Mouse (Mus musculus): Measurements from ENCODE around the gene Bbs1. TPM values are rescaled to one million over a fixed set of nuclear protein-coding genes. Genes with fewer than 3 reads are reported as not detected.
A peak's percentile ranks its signal among the peaks of the same experiment; 100 is the strongest.
"Not testable (repeated sequence)": the region's sequence is repeated elsewhere in the genome, so short reads cannot be mapped to it uniquely, and the experiment has no call there.

Gene Bbs1
- total RNA-seq, 2 experiments from 2014 or later, result 1.9 TPM; not detected in 1

DNA sequence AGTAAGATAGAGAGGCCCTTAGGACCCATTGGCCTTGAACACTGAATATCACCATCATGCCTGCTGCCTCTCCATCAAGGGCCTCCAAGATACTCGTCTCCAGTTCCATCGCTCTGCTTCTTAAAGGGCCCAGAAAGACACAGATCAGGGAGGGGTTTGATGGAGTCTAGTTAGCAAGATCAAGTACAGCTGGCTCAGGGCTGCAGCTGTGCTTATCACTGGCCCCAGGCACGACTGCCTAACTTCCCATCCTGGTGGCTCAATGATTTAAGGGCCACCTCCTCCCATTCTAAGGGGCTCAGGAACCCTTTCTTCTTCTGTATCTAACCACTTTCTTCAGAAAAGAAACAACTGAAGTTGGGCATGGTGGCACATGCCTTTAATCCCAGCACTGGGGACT lies 14.6 kb downstream of the Bbs1 start:
- no peak for ATAC-seq (replicated peaks; ENCODE audit: poor library complexity, severe bottlenecking)

DNA sequence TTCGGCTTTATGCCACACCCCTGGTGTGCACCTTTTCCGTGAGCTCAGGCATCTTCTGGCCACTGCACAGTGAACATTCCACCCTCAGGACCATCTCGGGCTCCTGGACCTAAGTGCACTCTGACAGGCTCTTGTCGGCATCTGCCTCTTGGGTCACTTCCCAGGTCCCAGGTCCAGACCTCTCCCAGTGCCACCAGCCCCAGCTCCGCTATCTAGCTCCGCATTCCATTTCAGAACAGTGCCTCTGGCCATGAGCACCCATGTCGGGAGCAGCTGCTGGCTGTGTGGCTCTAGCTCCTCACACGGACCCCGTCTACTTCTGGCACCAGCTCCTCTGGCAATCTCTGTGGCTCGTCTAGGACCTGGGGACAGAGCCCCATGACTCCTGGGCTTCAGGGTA lies 16.6 kb downstream of the Bbs1 start:
- no peak for ATAC-seq (replicated peaks; ENCODE audit: poor library complexity, severe bottlenecking)

DNA sequence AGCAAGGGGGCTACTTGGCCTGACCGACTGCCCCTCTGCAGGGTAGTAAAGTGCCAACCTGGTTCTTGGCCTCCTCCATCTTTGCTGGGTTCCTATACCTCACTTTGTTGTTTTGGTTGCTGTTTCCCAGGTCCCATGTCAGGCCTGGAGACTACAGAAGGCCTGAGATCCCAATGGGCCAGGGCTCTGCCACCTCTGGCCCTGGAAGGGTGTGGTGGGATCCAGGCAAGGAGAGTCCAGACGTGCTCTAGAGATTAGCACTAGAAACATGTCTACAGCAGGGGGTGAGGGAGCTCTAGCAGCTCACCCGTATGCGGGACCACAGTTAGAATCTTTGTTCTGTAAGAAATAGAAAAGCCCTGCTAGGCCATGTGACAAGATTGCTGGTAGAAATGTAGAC lies 22.5 kb downstream of the Bbs1 start:
- ATAC-seq (replicated peaks; ENCODE audit: poor library complexity, severe bottlenecking), result no peak

DNA sequence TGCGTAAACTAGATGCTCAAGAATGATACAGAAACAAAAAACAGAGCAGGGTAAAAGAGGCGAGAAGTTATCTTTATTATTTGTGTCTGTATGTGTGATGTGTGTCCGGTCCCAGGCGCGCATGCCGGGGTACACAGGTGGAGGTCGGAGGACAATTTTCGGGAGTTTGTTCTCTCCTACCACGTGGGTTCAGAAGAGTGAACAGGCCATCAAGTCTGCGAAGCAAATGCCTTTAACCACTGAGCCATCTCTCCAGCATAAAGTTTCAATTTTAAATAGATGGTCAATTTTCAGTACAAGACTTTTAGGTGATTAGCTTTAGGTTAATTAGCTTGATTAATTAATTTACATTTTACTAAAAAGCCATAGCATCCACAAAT lies 27.1 kb downstream of the Bbs1 start:
- no peak for ATAC-seq (replicated peaks; ENCODE audit: poor library complexity, severe bottlenecking)

DNA sequence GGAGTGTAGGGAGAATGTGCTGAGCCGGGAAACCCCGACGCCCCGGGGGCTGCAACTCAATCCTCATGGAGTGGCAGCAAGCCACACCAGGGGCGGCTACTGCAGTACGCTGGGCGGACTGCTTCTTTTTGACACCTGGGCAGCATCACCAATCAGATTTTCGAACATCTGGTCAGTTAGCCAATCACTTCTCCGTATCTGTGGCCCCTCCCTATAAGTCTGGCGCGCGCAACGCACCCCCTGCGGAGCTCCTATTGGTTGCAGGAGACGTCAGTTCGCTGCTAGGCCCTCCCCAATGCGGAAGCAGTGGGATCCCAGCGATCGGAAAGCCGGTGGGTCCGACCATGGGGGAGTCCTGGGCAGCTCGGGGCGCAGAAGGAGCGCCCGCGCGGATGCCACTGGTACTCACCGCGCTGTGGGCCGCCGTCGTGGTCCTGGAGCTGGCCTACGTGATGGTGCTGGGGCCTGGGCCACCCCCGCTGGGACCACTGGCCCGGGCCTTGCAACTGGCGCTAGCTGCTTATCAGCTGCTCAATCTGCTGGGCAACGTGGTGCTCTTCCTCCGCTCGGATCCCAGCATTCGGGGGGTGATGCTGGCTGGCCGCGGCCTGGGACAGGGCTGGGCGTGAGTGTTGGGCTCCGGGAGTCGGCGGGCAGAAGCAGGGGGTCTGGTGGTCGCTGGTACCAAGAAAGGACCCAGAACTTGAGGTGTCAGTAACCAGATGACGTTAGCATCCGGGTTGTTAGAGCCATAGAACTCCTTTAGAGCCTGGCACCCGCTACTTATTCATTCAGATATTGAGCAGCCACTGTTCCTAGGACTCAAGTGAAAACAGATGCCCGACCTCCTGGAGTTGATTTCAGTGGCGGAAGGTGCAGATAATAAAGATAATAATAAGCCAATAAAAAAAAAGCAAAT lies 27.8 kb downstream of the Bbs1 start, which contains the start of gene Zdhhc24:
TSS of gene Zdhhc24 (plus strand) at position 264 of the 919 bp plus-strand sequence.
- peak; percentile 97 for ATAC-seq (replicated peaks; ENCODE audit: poor library complexity, severe bottlenecking)

DNA sequence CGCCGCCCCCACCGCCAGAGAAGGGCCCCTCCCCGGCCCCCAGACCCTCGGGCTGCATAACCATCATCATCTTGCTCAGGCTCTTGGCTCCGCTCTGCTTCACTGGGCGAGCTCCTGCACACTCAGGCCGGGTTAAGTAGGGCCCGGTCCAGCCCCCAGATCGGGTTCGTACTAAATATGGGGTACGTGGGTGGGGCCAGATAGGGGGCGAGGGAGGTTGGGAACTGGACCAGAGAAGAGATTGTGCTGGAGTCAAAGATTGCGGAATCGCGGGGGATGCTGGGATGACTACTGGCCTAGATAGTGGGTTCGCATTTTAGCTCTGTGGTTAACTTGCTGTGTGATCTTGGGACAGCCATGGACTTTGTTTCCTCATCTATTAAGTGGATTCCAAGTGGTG lies 28.6 kb downstream of the Bbs1 start, which contains the start of gene Actn3:
TSS of gene Actn3 (minus strand) at position 125 of the 400 bp plus-strand sequence.
- ATAC-seq (replicated peaks; ENCODE audit: poor library complexity, severe bottlenecking), result peak; percentile 15; the same call in 1 of the 2 replicates

DNA sequence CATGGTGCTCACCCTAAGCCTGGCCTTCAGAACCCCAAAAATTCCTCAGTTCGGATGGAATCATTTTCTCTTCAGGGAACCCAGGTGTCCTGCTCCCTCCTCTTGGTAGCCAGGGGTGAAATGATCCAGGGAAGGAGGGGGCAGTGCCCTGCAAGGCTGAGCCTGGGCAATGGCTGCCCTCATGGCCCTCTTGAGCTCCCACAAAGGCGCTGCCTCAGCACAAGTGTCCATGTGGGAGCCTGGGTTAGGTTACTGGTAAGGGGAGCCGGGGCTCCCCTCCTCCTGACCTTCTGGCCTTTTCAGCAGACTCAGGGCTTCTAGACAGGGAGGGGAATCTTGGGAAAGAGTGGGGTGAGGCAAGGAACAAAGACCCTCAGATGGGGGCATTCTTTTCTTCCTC lies 29.7 kb downstream of the Bbs1 start:
- no peak for ATAC-seq (replicated peaks; ENCODE audit: poor library complexity, severe bottlenecking)

DNA sequence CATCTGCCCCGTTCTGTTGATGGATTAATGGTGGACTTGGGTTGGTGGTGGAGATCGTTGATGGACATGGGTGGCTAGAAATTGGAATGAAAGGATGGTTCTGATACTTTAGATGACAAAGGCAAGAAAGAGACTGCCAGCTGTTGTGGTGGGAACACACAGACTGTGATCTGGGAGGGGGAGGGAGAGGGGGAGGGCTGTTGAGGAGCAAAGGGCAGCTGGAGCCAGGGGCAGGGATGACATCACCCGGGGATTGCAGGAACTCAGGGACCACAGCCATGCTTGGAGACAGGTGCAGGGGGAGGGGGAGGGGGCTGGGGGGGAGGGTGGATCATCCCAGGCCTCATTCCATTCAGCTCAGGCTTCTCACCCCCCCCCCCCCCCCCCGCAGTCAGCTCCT lies 30.2 kb downstream of the Bbs1 start:
- ATAC-seq (replicated peaks; ENCODE audit: poor library complexity, severe bottlenecking), result no peak

DNA sequence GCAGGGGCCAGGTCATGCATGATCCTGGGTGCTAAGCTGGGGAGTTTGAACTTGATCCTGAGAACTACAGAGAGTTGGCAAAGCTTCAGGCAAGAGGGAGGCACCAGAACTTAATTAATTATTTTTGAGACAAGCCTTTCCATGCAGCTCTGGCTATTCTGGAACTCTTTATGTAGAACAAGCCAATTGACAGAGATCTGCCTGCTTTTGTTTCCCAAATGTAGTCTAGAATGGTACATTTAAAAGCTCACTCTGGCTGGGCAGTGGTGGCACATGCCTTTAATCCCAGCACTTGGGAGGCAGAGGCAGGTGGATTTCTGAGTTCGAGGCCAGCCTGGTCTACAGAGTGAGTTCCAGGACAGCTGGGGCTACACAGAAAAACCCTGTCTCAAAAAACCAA lies 31.8 kb downstream of the Bbs1 start:
- ATAC-seq (replicated peaks; ENCODE audit: poor library complexity, severe bottlenecking), result not testable (repeated sequence)

DNA sequence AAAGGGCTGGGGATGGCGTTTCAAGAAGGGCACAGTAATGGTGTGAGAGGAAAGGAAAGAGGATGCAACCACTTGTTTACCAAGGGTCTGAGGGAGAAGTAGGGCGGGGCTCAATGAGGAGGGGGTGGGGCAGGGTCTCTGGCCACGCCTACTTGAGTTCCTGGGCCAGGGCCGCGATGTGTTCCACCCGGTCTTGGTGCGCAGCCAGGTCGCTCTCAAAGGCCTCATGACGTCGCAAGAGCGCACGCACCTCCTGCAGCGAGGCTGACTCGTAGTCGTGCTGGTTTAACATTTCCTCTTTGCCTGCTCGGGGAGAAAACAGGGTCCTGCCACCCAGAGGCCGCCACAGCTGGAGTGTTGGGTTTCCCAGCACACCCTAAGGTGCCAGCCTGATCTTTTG lies 41.3 kb downstream of the Bbs1 start:
- ATAC-seq (replicated peaks; ENCODE audit: poor library complexity, severe bottlenecking), result peak; percentile 66

DNA sequence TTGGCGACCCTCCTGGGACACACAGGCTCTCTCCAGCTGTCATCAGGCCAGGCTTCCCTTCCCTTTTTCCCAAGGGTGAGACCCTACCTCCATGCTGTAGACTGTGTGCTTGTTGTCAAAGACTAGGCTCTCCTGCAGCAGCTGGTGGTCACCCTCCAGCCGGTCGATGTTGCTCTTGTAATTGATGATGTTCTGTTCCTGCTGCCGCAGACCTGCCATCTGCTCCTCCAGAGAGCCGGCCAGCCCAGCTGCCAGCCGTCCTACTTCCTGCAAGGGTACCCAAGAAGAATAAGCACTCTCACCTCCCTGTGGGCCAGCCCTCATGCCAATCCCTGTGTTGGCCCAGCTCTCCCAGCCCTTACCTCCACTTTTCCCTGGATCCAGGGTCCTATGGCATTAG lies 43.4 kb downstream of the Bbs1 start:
- no peak for ATAC-seq (replicated peaks; ENCODE audit: poor library complexity, severe bottlenecking)

DNA sequence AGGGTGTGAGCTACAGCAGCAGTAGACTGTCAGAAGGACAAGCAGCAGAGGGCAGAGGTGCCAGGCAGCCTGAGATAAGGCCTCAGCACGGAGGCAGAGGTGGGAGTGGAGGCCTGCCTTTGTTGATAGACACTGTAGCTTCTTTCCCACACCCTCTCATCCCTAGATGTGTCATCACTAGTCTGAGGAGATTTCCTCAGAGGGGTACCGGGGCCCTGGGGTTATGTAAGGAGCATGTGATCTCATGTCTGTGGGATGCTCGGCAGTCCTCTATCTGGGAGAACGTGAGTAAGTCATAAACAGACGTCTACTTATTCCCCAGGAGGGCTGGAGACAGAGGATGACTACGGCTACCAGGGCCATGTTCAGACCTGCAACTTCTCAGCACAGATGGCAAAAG lies 47.3 kb downstream of the Bbs1 start:
- ATAC-seq (replicated peaks; ENCODE audit: poor library complexity, severe bottlenecking), result no peak

DNA sequence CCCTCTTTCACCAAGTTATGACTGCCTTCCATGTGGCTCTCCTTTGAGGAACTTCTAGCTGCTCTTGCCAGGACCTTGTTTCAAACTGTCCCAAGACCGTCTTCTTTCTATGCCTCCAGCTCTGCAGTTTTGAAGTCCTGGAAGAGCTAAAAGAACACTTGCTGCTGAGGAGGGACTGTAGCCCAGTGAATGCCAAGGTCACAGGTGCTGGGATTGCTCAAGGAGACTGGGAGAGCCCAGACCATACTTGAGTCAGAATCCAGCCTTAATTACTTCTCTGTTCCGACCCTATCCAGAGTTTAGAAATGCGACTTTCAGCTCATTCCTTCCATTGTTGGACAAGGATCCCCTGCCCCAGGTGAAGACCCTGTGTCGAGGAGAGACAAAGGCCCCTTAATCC lies 50.5 kb downstream of the Bbs1 start:
- no peak for ATAC-seq (replicated peaks; ENCODE audit: poor library complexity, severe bottlenecking)

DNA sequence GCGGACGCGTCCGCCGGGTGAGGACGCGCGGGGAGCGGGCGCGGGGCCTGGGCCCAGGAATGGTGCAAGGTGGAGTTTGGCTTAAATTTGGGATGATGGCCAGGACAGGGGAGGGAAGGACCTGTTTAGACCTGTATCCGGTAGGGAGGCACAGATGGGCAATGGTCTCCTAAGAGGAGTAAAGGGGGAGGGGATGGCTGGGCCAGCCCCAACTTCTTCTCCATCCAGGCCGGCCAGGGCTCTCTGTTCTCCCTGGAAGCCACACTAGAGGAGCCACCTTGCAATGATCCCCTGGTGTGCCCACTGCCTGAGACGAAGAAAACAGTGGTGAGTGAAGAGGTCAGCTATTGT lies 51.0 kb downstream of the Bbs1 start:
- no peak for ATAC-seq (replicated peaks; ENCODE audit: poor library complexity, severe bottlenecking)

DNA sequence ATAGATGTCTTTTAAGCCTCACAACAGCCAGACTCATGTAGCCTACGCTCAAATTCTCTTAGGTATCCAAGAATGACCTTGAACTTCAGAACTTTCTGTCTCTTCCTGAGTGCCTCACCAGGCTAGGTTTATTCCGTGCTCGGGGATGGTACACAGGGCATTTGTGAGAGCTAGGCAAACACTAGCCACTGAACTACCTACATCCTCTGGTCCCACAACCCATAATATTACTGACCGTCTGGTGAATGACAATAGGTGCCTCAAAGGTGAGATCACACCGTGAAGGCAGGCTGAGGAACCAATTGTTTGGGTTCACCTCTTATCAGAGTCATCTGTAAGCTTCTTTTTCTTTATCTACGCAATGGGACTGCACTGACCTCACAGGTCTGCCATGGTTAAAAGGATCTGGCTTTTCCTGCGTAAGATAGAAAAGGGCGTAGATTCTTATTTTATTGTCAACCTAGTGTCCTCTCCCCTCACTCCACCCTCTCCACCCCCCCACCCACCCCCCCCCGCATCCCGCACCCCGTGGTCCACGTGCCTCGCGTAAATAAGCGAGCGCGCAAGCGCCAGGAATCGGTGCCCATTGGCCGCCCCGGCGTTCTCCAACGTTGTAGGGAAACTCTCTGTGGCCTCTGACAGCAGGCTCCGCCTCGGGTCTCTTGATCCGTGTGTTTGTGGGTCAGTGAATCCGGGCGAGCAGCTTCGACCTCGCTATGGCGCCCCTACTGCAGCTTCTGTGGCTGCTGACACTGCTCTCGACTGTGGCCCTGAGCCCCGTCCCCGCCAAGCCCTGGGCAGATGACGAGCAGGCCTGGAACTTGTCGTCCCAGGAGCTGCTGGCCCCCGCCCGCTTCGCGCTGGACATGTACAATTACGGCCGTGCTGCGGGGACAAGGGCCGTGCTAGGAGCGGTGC lies 51.6 kb downstream of the Bbs1 start, which contains the start of gene Ctsf:
TSS of gene Ctsf (plus strand) at position 579 of the 918 bp plus-strand sequence.
- ATAC-seq (replicated peaks; ENCODE audit: poor library complexity, severe bottlenecking), result peak; percentile 88

DNA sequence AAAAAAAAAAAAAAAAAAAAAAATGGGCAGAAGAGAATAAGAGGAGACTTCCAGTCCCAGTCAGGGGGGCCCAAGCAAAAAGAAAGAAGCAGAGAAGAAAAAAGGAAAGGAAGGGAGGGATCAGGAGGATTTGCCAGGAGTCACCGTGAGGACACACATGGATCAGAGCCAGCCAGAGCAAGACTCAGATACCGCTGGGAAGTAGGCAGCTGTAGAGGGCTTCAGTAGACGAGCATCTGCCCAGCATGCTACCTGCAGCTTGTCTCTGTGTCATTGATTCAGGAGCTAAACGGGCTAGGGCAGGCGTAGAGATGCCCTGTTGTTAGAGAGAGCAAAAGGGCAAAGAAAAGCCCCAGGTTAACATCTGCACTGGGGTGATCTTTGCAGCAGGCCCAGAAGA lies 56.1 kb downstream of the Bbs1 start:
- no peak for ATAC-seq (replicated peaks; ENCODE audit: poor library complexity, severe bottlenecking)

DNA sequence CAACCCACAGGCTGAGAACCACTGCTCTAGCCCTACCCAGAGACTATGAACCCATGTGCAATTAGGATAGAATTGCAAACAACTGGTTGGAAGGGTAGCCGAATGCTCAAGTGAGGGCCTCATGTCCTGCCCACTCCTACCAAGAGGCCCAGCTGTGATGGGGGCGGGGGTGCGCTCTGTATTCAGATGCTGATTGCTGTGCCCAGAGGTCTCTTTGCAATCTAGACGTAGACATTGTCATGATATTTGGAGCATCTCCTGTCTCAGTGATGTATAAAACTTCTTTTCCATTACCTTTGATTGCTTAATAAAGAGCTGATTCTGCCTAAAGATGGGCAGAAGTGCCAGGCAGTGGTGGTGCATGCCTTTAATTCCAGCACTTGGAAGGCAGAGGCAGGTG lies 56.6 kb downstream of the Bbs1 start:
- ATAC-seq (replicated peaks; ENCODE audit: poor library complexity, severe bottlenecking), result no peak

DNA sequence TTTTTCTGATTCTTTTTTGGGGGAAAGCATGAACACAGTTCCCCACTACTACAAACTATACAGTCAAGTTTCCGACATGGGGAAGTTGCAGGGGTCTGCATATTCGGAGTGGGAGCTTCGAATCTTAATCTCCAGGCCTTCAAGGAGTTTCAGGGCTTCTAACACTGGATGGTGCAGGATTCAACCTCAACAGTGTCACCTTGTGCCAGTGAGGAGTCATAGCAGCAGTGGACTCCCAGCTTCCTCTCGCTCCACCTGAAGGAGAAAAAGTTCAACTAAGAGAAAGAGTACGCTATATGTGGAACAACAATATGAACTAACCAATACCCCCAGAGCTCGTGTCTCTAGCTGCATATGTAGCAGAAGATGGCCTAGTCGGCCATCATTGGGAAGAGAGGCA lies 58.9 kb downstream of the Bbs1 start:
- ATAC-seq (replicated peaks; ENCODE audit: poor library complexity, severe bottlenecking), result peak; percentile 46; the same call in 1 of the 2 replicates

DNA sequence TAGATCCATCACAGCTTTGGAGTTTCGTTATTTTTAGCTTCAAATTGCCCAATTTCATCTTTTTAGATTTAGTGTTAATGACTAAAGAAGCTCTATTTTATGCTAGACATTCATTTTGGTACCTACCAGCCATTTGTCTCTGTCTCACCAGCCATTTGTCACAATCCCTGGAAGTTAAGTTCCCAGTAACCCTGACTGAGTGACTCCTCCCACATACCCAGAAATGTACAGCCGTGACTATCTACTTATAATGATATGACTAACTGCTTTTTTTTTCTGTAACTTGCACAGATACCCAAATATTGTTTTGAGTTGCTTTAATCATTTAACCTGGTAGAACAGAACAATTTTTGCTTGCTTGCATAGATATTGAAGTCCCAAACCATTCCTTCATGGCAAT lies 60.6 kb downstream of the Bbs1 start:
- no peak for ATAC-seq (replicated peaks; ENCODE audit: poor library complexity, severe bottlenecking)

DNA sequence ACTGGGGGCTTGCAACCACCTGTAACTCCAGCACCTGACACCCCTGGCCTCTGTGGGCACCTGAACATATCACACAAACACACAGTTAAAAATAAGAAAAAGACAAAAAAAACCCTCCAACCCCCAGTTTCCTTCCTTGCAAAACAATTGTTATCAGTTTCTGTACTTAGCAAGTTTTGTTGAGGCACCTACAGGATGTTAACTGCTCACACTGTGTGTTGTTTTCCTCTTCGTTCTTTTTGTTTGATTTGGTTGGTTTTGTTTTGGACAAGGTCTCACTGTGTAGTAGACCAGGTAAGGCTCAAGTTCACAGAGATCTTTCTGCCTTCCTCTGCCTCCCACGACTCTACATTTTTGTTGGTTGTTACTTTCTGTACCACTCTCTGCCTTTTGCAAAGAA lies 63.8 kb downstream of the Bbs1 start:
- ATAC-seq (replicated peaks; ENCODE audit: poor library complexity, severe bottlenecking), result no peak

DNA sequence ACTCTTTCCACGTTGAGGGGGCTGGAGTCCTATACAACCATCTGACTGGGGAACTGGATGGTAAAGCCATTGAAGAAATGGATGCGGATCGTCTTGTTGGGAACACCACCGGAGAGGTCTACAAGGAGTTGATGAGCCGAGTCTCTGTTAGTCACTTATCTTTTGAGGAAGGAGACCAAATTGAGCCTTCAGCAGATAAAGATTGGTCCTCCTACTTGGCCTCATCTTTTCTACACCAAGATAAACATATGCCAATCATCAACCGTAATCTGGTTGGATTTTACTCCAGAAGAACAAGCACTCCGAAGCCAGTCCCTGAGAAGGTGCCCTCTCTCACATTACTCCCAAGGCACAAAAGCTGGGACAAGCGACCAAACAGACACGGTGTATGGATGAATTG lies 65.6 kb downstream of the Bbs1 start:
- ATAC-seq (replicated peaks; ENCODE audit: poor library complexity, severe bottlenecking), result no peak
